Mouse (Mus musculus): ENCODE results near the gene Myh14. TPM values are rescaled to one million over a fixed set of nuclear protein-coding genes. Genes with fewer than 3 reads are reported as not detected.

The Myh14 gene
- polyA plus RNA-seq, 1 experiment from 2014 or later = 2.5 TPM

DNA sequence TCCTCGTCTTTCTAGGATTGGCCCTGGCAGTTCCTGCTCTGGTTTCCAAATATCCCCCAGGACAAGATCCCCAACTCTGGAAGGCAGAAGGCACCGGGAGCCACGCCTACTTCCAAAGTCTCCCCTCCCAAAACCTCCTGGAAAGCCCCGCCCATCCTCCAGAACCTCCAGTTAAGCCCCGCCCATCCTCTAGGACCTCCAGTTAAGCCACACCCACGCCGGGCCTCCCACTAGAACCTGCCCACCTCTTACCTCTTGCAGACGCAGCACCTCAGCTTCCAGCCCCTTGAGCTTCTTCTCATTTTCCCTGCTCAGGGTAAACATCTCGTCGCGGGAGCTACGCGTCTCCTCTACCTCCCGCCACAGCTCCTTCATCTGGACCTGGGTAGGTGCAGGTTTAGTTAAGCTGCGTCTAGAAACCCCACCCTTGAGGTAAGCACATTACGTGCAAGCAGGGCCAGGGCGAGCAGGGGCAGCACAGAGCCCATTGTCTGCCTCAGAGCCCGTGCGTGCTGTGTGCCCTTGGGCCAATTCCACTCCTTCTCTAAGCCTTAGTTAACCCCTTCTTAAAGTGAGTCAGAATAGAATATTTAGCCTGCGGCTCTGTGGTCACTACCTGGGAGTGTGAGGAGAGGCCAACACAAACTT lies 56.5 kb downstream of the Myh14 start:
- Histone ChIP-seq H3K27me3 (ENCODE audit: insufficient read depth, low read length) (0 out of 2 replicates have a peak, but pooled peaks cover 6% of the 10 kb centered on the region), H3K4me3 (replicated peaks; ENCODE audit: low read depth, low read length) (no peak overlapping the region), H3K4me1 (replicated peaks; ENCODE audit: insufficient read depth, low read length) (no peaks in the 10 kb centered on the region), H3K27ac (no peak overlapping the region), H3K9ac (ENCODE audit: low read depth, low read length) (no peak overlapping the region), H3K9me3 (replicated peaks; ENCODE audit: low read length) (no peaks in the 10 kb centered on the region), H3K4me2 (ENCODE audit: low read length) (no peak overlapping the region), H3K36me3 (ENCODE audit: insufficient read depth, low read length) (no peaks in the 10 kb centered on the region)
- DNase-seq (ENCODE audit: low spot score) (no peak), ATAC-seq (replicated peaks; ENCODE audit: low FRiP score, low read depth) (no peak)
- TF ChIP-seq CTCF (IDR thresholded peaks at IDR 0.05; ENCODE audit: low read depth) = no peak
- WGBS = 5% methylated on average over 20 of the region's 20 CpGs

- no peak for TF ChIP-seq CTCF (IDR thresholded peaks at IDR 0.05; ENCODE audit: low read depth)
- Histone ChIP-seq H3K27me3 (ENCODE audit: insufficient read depth, low read length) (peaks cover 9% of the 10 kb centered on the region; the same call in 1 of the 2 replicates), H3K27ac (no peak overlapping the region), H3K4me2 (ENCODE audit: low read length) (no peak overlapping the region), H3K9ac (ENCODE audit: low read depth, low read length) (no peak overlapping the region), H3K36me3 (ENCODE audit: insufficient read depth, low read length) (no peaks in the 10 kb centered on the region), H3K4me1 (replicated peaks; ENCODE audit: insufficient read depth, low read length) (no peaks in the 10 kb centered on the region), H3K9me3 (replicated peaks; ENCODE audit: low read length) (no peaks in the 10 kb centered on the region), H3K4me3 (replicated peaks; ENCODE audit: low read depth, low read length) (no peak overlapping the region)
- ATAC-seq (replicated peaks; ENCODE audit: low FRiP score, low read depth) (no peak), DNase-seq (ENCODE audit: low spot score) (no peak)
- 82% methylated on average over 7 of the region's 7 CpGs for WGBS
Measured at GRCm38 (mm10) chr7:44612192-44612591, 58.5 kb downstream of the Myh14 start.

GRCm38 (mm10) chr7:44606171-44606901 lies 64.3 kb downstream of the Myh14 start:
- ATAC-seq (replicated peaks; ENCODE audit: low FRiP score, low read depth) = no peak
- DNase-seq (ENCODE audit: low spot score) = no peak
- no peak overlapping the region for H3K4me3 ChIP-seq (replicated peaks; ENCODE audit: low read depth, low read length)

GRCm38 (mm10) chr7:44605436-44605835 lies 65.2 kb downstream of the Myh14 start:
- Histone ChIP-seq H3K4me1 (replicated peaks; ENCODE audit: insufficient read depth, low read length) (0 out of 2 replicates have a peak, but pooled peaks cover 4% of the 10 kb centered on the region), H3K4me3 (replicated peaks; ENCODE audit: low read depth, low read length) (no peak overlapping the region), H3K27ac (no peak overlapping the region), H3K27me3 (ENCODE audit: insufficient read depth, low read length) (peaks cover 30% of the 10 kb centered on the region), H3K36me3 (ENCODE audit: insufficient read depth, low read length) (no peaks in the 10 kb centered on the region), H3K4me2 (ENCODE audit: low read length) (no peak overlapping the region), H3K9ac (ENCODE audit: low read depth, low read length) (no peak overlapping the region), H3K9me3 (replicated peaks; ENCODE audit: low read length) (no peaks in the 10 kb centered on the region)
- DNase-seq (ENCODE audit: low spot score) (no peak), ATAC-seq (replicated peaks; ENCODE audit: low FRiP score, low read depth) (no peak)
- TF ChIP-seq CTCF (IDR thresholded peaks at IDR 0.05; ENCODE audit: low read depth) = no peak
- 38% methylated on average over 7 of the region's 7 CpGs for WGBS

More at GRCm38 (mm10) chr7:44606171-44606901, 64.3 kb downstream of the Myh14 start:
- no peak for TF ChIP-seq CTCF (IDR thresholded peaks at IDR 0.05; ENCODE audit: low read depth)
- WGBS = 4% methylated on average over 29 of the region's 29 CpGs
- Histone ChIP-seq H3K4me2 (ENCODE audit: low read length) (no peak overlapping the region; the same call in 1 of the 2 replicates), H3K27me3 (ENCODE audit: insufficient read depth, low read length) (peaks cover 28% of the 10 kb centered on the region), H3K4me1 (replicated peaks; ENCODE audit: insufficient read depth, low read length) (0 out of 2 replicates have a peak, but pooled peaks cover 4% of the 10 kb centered on the region), H3K9ac (ENCODE audit: low read depth, low read length) (no peak overlapping the region), H3K36me3 (ENCODE audit: insufficient read depth, low read length) (no peaks in the 10 kb centered on the region), H3K9me3 (replicated peaks; ENCODE audit: low read length) (no peaks in the 10 kb centered on the region), H3K27ac (no peak overlapping the region)

- 0 out of 2 replicates have a peak, but pooled peaks cover 4% of the 10 kb centered on the region for H3K4me1 ChIP-seq (replicated peaks; ENCODE audit: insufficient read depth, low read length)
- H3K9me3 ChIP-seq (replicated peaks; ENCODE audit: low read length) = no peaks in the 10 kb centered on the region
- no peak overlapping the region for H3K27ac ChIP-seq
- peak overlapping the region; percentile 50 for H3K4me2 ChIP-seq (ENCODE audit: low read length)
- H3K9ac ChIP-seq (ENCODE audit: low read depth, low read length) = no peak overlapping the region
- DNase-seq (ENCODE audit: low spot score) (no peak), ATAC-seq (replicated peaks; ENCODE audit: low FRiP score, low read depth) (no peak)
- WGBS = 3% methylated on average over 8 of the region's 8 CpGs
- peaks cover 30% of the 10 kb centered on the region for H3K27me3 ChIP-seq (ENCODE audit: insufficient read depth, low read length)
- H3K36me3 ChIP-seq (ENCODE audit: insufficient read depth, low read length) = no peaks in the 10 kb centered on the region
- no peak for TF ChIP-seq CTCF (IDR thresholded peaks at IDR 0.05; ENCODE audit: low read depth)
- peak overlapping the region; percentile 13; the same call in 1 of the 2 replicates for H3K4me3 ChIP-seq (replicated peaks; ENCODE audit: low read depth, low read length)
Measured at GRCm38 (mm10) chr7:44604619-44605018, 66.0 kb downstream of the Myh14 start.

DNA sequence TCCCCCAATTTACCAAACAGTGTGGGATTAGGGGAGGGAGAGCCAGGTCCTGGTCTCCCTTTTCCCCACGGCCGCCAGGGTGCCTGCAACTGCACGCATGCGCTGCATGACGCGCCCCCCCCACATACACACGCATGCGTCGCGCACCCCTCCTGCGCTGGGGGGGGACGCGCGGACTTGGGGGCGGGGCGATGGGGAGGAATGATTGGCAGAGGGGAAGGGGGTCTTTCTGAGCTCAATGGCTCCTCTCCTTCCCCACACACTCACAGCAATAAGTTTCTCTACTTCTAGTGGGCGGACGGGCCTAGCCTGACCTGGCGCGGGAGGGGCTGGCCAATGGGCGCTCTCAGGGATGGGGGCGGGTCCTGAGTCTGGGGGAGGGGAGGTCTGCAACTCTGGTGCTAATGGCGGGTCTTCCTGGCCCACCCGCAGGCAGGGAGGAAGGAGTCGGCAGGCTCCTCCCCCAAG lies 66.5 kb downstream of the Myh14 start:
- peak; percentile 27 for DNase-seq (ENCODE audit: low spot score)
- no peaks in the 10 kb centered on the region for H3K36me3 ChIP-seq (ENCODE audit: insufficient read depth, low read length)
- no peak overlapping the region for H3K9ac ChIP-seq (ENCODE audit: low read depth, low read length)
- H3K27me3 ChIP-seq (ENCODE audit: insufficient read depth, low read length) = peaks cover 29% of the 10 kb centered on the region
- no peak overlapping the region for H3K27ac ChIP-seq
- ATAC-seq (replicated peaks; ENCODE audit: low FRiP score, low read depth) = 0 out of 2 replicates have a peak, but pooled peaks have one; percentile 53
- under 1% methylated on average over 21 of the region's 25 CpGs for WGBS
- TF ChIP-seq CTCF (IDR thresholded peaks at IDR 0.05; ENCODE audit: low read depth) = peak; percentile 5; the same call in 1 of the 2 replicates
- H3K9me3 ChIP-seq (replicated peaks; ENCODE audit: low read length) = no peaks in the 10 kb centered on the region
- H3K4me1 ChIP-seq (replicated peaks; ENCODE audit: insufficient read depth, low read length) = 0 out of 2 replicates have a peak, but pooled peaks cover 4% of the 10 kb centered on the region
- H3K4me3 ChIP-seq (replicated peaks; ENCODE audit: low read depth, low read length) = peak overlapping the region; percentile 13; the same call in 1 of the 2 replicates
- peak overlapping the region; percentile 50 for H3K4me2 ChIP-seq (ENCODE audit: low read length)
